Mouse (Mus musculus): Measurements from ENCODE around the gene Tox2. TPM values are rescaled to one million over a fixed set of nuclear protein-coding genes. Genes with fewer than 3 reads are reported as not detected.

Tox2 gene
- polyA plus RNA-seq, 1 experiment, result 0.03 TPM

DNA sequence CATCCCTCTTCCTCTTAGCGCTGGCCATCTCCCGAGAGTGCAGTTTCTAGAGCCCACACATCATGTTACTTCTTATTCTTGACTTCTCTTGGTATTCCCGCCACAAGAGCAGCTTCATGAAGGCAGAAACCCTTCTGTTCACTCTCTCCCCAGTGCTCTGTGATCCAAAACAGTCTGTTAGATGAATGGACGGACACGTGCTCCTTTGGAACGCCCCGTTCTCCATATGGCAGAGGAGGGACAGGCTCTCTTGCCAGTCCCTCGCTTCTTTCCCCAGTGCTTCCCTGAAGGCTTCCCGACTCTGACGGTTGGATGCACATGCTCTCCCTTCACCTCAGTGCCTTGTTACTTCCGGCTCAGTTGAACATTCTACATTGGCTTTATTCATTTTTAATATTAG, 15.4 kb upstream of the Tox2 start:
- Histone ChIP-seq H3K9me3 (ENCODE audit: control insufficient read depth, low read length) (no peaks in the 10 kb centered on the region), H3K27me3 (ENCODE audit: control insufficient read depth) (no peaks in the 10 kb centered on the region), H3K4me1 (ENCODE audit: control insufficient read depth) (no peaks in the 10 kb centered on the region), H3K4me3 (replicated peaks) (no peak overlapping the region), H3K36me3 (ENCODE audit: control insufficient read depth) (no peaks in the 10 kb centered on the region)
- TF ChIP-seq GATA1 (IDR thresholded peaks at IDR 0.05; ENCODE audit: low read length) (no peak), TAL1 (IDR thresholded peaks at IDR 0.05; ENCODE audit: low read length) (no peak)

GRCm38 (mm10) chr2:163189596-163189995, 13.3 kb upstream of the Tox2 start:
- Histone ChIP-seq H3K4me1 (ENCODE audit: control insufficient read depth) (no peaks in the 10 kb centered on the region), H3K36me3 (ENCODE audit: control insufficient read depth) (no peaks in the 10 kb centered on the region), H3K9me3 (ENCODE audit: control insufficient read depth, low read length) (no peaks in the 10 kb centered on the region), H3K27me3 (ENCODE audit: control insufficient read depth) (no peaks in the 10 kb centered on the region), H3K4me3 (replicated peaks) (no peak overlapping the region)
- TF ChIP-seq GATA1 (IDR thresholded peaks at IDR 0.05; ENCODE audit: low read length), result no peak
- TF ChIP-seq TAL1 (IDR thresholded peaks at IDR 0.05; ENCODE audit: low read length), result no peak

- Histone ChIP-seq H3K9me3 (ENCODE audit: control insufficient read depth, low read length) (no peaks in the 10 kb centered on the region), H3K4me3 (replicated peaks) (no peak overlapping the region), H3K4me1 (ENCODE audit: control insufficient read depth) (no peaks in the 10 kb centered on the region), H3K27me3 (ENCODE audit: control insufficient read depth) (no peaks in the 10 kb centered on the region), H3K36me3 (ENCODE audit: control insufficient read depth) (no peaks in the 10 kb centered on the region)
- TF ChIP-seq GATA1 (IDR thresholded peaks at IDR 0.05; ENCODE audit: low read length) (no peak), TAL1 (IDR thresholded peaks at IDR 0.05; ENCODE audit: low read length) (no peak)
Measured at GRCm38 (mm10) chr2:163190004-163190441, 12.9 kb upstream of the Tox2 start.

GRCm38 (mm10) chr2:163192485-163192884, 10.4 kb upstream of the Tox2 start:
- Histone ChIP-seq H3K36me3 (ENCODE audit: control insufficient read depth) (no peaks in the 10 kb centered on the region), H3K4me1 (ENCODE audit: control insufficient read depth) (no peaks in the 10 kb centered on the region), H3K9me3 (ENCODE audit: control insufficient read depth, low read length) (no peaks in the 10 kb centered on the region), H3K27me3 (ENCODE audit: control insufficient read depth) (no peaks in the 10 kb centered on the region), H3K4me3 (replicated peaks) (no peak overlapping the region)
- TF ChIP-seq TAL1 (IDR thresholded peaks at IDR 0.05; ENCODE audit: low read length), result no peak
- no peak for TF ChIP-seq GATA1 (IDR thresholded peaks at IDR 0.05; ENCODE audit: low read length)

GRCm38 (mm10) chr2:163194015-163194414, 8.9 kb upstream of the Tox2 start:
- no peaks in the 10 kb centered on the region for H3K4me1 ChIP-seq (ENCODE audit: control insufficient read depth)
- H3K4me3 ChIP-seq (replicated peaks), result no peak overlapping the region
- TF ChIP-seq GATA1 (IDR thresholded peaks at IDR 0.05; ENCODE audit: low read length), result no peak
- TF ChIP-seq TAL1 (IDR thresholded peaks at IDR 0.05; ENCODE audit: low read length), result no peak
- no peaks in the 10 kb centered on the region for H3K9me3 ChIP-seq (ENCODE audit: control insufficient read depth, low read length)
- no peaks in the 10 kb centered on the region for H3K36me3 ChIP-seq (ENCODE audit: control insufficient read depth)
- H3K27me3 ChIP-seq (ENCODE audit: control insufficient read depth), result no peaks in the 10 kb centered on the region

DNA sequence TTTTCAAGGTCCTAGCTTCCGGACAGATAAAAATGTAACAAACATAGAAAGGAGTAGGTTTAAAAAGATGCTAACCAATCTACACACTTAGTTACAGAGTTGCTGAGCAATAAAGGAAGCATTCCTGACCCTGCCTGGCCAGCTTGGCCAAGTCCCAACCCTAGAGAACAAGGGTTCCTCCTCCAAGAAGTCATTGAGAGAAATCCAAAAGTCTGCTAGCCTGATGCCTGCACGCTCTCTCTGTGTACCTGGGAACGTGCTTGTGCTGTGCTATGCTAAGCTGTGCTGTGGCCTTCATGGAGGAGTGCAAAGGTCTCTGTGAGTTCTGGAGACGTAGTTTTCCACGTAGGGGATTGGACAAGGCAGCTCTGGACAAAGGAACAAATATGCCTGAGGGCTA, 8.4 kb upstream of the Tox2 start:
- Histone ChIP-seq H3K4me3 (replicated peaks) (no peak overlapping the region), H3K36me3 (ENCODE audit: control insufficient read depth) (no peaks in the 10 kb centered on the region), H3K27me3 (ENCODE audit: control insufficient read depth) (no peaks in the 10 kb centered on the region; the same call in 1 of the 2 replicates), H3K4me1 (ENCODE audit: control insufficient read depth) (no peaks in the 10 kb centered on the region), H3K9me3 (ENCODE audit: control insufficient read depth, low read length) (no peaks in the 10 kb centered on the region)
- TF ChIP-seq GATA1 (IDR thresholded peaks at IDR 0.05; ENCODE audit: low read length), result no peak

- Histone ChIP-seq H3K4me3 (replicated peaks) (no peak overlapping the region), H3K9me3 (ENCODE audit: control insufficient read depth, low read length) (no peaks in the 10 kb centered on the region), H3K36me3 (ENCODE audit: control insufficient read depth) (no peaks in the 10 kb centered on the region), H3K27me3 (ENCODE audit: control insufficient read depth) (peaks cover 2% of the 10 kb centered on the region; the same call in 1 of the 2 replicates), H3K4me1 (ENCODE audit: control insufficient read depth) (no peaks in the 10 kb centered on the region)
- no peak for TF ChIP-seq TAL1 (IDR thresholded peaks at IDR 0.05; ENCODE audit: low read length)
- no peak for TF ChIP-seq GATA1 (IDR thresholded peaks at IDR 0.05; ENCODE audit: low read length)
Measured at GRCm38 (mm10) chr2:163195106-163195833, 7.7 kb upstream of the Tox2 start.

GRCm38 (mm10) chr2:163195834-163196145, 7.1 kb upstream of the Tox2 start:
- no peak for TF ChIP-seq TAL1 (IDR thresholded peaks at IDR 0.05; ENCODE audit: low read length)
- TF ChIP-seq GATA1 (IDR thresholded peaks at IDR 0.05; ENCODE audit: low read length), result no peak
- Histone ChIP-seq H3K27me3 (ENCODE audit: control insufficient read depth) (peaks cover 4% of the 10 kb centered on the region), H3K36me3 (ENCODE audit: control insufficient read depth) (no peaks in the 10 kb centered on the region)

GRCm38 (mm10) chr2:163201897-163202296, 1.0 kb upstream of the Tox2 start:
- TF ChIP-seq TAL1 (IDR thresholded peaks at IDR 0.05; ENCODE audit: low read length) (no peak), GATA1 (IDR thresholded peaks at IDR 0.05; ENCODE audit: low read length) (no peak)
- no peaks in the 10 kb centered on the region for H3K36me3 ChIP-seq (ENCODE audit: control insufficient read depth)
- peaks cover 5% of the 10 kb centered on the region for H3K4me1 ChIP-seq (ENCODE audit: control insufficient read depth)
- no peak overlapping the region for H3K4me3 ChIP-seq (replicated peaks)
- peaks cover 61% of the 10 kb centered on the region for H3K27me3 ChIP-seq (ENCODE audit: control insufficient read depth)
- H3K9me3 ChIP-seq (ENCODE audit: control insufficient read depth, low read length), result peaks cover 5% of the 10 kb centered on the region; the same call in 1 of the 2 replicates

More at GRCm38 (mm10) chr2:163195834-163196145, 7.1 kb upstream of the Tox2 start:
- no peaks in the 10 kb centered on the region for H3K9me3 ChIP-seq (ENCODE audit: control insufficient read depth, low read length)
- H3K4me1 ChIP-seq (ENCODE audit: control insufficient read depth), result no peaks in the 10 kb centered on the region
- H3K4me3 ChIP-seq (replicated peaks), result no peak overlapping the region

DNA sequence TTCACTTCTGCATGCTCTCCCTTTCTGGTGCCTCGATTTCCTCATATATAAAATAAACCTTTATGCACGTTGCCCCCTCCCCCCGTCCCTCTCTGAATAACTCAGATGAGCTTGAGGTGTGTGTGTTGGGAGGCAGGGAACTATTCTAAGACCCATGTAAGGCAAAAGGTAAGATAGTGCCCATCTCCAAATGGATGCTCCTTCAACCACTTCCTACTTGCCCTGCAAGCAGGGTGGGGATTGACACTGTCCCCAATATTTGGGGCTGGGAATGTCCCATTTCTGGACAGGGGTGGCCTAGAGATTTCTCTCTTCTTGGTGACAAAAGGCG, 407 bp upstream of the Tox2 start:
- peaks cover 61% of the 10 kb centered on the region for H3K27me3 ChIP-seq (ENCODE audit: control insufficient read depth)
- peaks cover 5% of the 10 kb centered on the region for H3K4me1 ChIP-seq (ENCODE audit: control insufficient read depth)
- peaks cover 7% of the 10 kb centered on the region; the same call in 1 of the 2 replicates for H3K9me3 ChIP-seq (ENCODE audit: control insufficient read depth, low read length)
- H3K4me3 ChIP-seq (replicated peaks), result no peak overlapping the region
- TF ChIP-seq GATA1 (IDR thresholded peaks at IDR 0.05; ENCODE audit: low read length), result no peak
- TF ChIP-seq TAL1 (IDR thresholded peaks at IDR 0.05; ENCODE audit: low read length), result no peak
- no peaks in the 10 kb centered on the region for H3K36me3 ChIP-seq (ENCODE audit: control insufficient read depth)

Measured in erythroblast, embryonic 14.5 days (primary cell).